ENCODE assay signal across 1 mouse cellular context in the genomic region with DNA sequence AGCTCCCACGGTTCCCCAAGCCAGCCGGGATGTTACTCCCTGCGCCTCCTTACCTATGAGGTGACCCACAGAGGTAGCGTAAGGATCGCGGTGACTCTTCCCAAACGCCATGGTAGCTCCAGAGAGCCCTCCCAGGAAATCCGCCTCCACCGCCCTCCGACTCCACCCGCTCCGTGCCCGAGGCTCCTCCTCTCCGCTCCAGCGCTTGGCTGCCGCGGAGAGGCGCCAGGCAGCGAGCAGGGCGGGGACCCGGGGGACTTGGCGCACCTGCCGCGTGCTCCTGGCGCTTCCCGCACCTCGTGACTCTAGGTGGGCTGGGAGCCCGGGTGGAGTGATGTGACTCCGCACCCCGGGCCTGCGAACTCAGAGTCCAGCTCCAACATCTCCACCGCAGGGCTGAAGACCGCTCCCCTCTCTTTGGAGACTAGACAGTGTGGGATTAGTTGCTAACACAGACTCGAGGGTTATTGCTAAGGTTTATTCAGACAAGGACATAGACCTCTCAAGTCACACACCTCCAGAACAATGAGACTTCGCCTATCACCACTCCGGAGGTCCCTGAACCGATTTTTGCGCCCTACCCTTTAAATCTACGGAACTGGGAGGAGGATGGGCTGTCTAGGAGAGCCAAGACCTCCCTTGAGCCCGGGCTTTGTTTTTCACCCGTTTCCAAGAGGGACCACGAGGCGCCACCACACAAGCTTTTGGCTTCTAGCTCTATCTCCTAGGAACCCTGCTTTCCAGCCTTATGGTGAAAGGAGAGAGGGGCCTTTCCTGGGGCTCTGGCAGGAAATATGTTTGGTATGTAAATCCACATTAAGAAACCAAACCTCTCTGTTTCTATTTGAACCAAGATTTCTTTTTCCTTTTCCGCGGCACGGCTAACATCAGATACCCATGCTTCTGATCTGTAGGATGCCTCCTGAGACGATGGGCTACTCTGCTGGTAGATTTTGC.
TF ChIP-seq lines count a peak whose summit lies in the region.

A gene (minus strand): TSS at position 907 of the 957 bp plus-strand sequence.

TF ChIP-seq in MEL, 35 proteins besides CTCF, POLR2A, EP300 and RAD21 (continued from another document):
- TF ChIP-seq POLR2AphosphoS5 (IDR thresholded peaks at IDR 0.05; ENCODE audit: borderline replicate concordance, low read depth, low read length) (no peak), MEF2A (IDR thresholded peaks at IDR 0.05; ENCODE audit: extremely low read depth, insufficient replicate concordance, low read depth, low read length, poor library complexity, severe bottlenecking) (peak; percentile 12; the same call in 1 of the 2 replicates), GATA1 (IDR thresholded peaks at IDR 0.05; ENCODE audit: low read depth, low read length) (no peak), MAX (IDR thresholded peaks at IDR 0.05; ENCODE audit: low read length) (peak; percentile 75), CHD2 (IDR thresholded peaks at IDR 0.05; ENCODE audit: low read length) (no peak), ZC3H11A (IDR thresholded peaks at IDR 0.05; ENCODE audit: low read depth, low read length) (no peak), MYC (IDR thresholded peaks at IDR 0.05; ENCODE audit: low read depth, low read length) (no peak), TBP (IDR thresholded peaks at IDR 0.05; ENCODE audit: low read depth, low read length) (peak; percentile 36; the same call in 1 of the 2 replicates), BHLHE40 (IDR thresholded peaks at IDR 0.05; ENCODE audit: borderline replicate concordance, low read depth, low read length) (no peak; the same call in 1 of the 2 replicates), GABPA (IDR thresholded peaks at IDR 0.05; ENCODE audit: low read depth, low read length) (no peak), USF2 (IDR thresholded peaks at IDR 0.05; ENCODE audit: borderline replicate concordance in 1 of 2, insufficient read depth in 1 of 2, low read depth in 1 of 2, low read length in 2 of 2) (no peak), MAZ (IDR thresholded peaks at IDR 0.05; ENCODE audit: low read depth, low read length) (no peak; the same call in 1 of the 2 replicates), MAFK (IDR thresholded peaks at IDR 0.05; ENCODE audit: borderline replicate concordance, low read depth, low read length) (no peak), UBTF (IDR thresholded peaks at IDR 0.05; ENCODE audit: borderline replicate concordance, insufficient read depth, low read depth, low read length) (0 out of 2 replicates have a peak, but pooled peaks have one; percentile 62), ELF1 (IDR thresholded peaks at IDR 0.05; ENCODE audit: low read depth, low read length) (peak; percentile 53), USF1 (IDR thresholded peaks at IDR 0.05; ENCODE audit: low read depth, low read length) (peak; percentile 77), ZKSCAN1 (IDR thresholded peaks at IDR 0.05; ENCODE audit: low read depth, low read length) (no peak), KAT2A (conservative IDR thresholded peaks at IDR 0.05; ENCODE audit: low read depth, low read length) (no peak; the same call in 1 of the 2 replicates), TAL1 (IDR thresholded peaks at IDR 0.05; ENCODE audit: low read length) (no peak), ZMIZ1 (IDR thresholded peaks at IDR 0.05; ENCODE audit: low read depth, low read length) (no peak), RCOR1 (IDR thresholded peaks at IDR 0.05; ENCODE audit: low read depth, low read length) (0 out of 2 replicates have a peak, but pooled peaks have one; percentile 25)
